Mouse (Mus musculus): ENCODE measurements at regions not wholly inside any gene's neighbourhood (a gene's known extent, or its start where the extent isn't known, plus 50 kb on each side); places are given as distances from the start of the nearest gene placed in this dataset.
"Not testable (repeated sequence)": the region's sequence is repeated elsewhere in the genome, so short reads cannot be mapped to it uniquely, and the experiment has no call there.

DNA sequence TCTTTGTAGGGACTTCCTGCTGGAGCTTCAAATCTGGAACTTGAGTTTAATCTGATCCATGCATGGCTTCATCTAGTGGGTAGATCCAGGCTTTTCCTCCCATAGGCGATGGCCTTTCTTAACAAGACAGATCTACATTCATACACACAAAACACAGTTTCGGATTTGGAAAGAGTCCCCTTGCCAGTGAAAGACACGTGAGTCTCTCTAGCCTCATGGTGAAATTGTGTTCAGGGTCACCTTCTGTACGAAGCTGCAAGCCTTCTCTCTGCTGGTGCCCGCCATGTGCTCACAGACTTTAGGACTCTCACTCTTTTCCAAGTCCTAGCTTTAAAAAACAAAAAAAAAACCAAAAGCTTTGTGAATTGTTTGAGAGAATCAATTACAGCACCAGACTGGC is 51.4 kb upstream of the Dlx2 start:
- intact Hi-C loops (cut with DNase I), result loop anchor here (1.0 to 5.0 kb wide), 2 partner anchors 214 to 359 kb away; no protein-coding TSS in a partner anchor
- no peak for DNase-seq

DNA sequence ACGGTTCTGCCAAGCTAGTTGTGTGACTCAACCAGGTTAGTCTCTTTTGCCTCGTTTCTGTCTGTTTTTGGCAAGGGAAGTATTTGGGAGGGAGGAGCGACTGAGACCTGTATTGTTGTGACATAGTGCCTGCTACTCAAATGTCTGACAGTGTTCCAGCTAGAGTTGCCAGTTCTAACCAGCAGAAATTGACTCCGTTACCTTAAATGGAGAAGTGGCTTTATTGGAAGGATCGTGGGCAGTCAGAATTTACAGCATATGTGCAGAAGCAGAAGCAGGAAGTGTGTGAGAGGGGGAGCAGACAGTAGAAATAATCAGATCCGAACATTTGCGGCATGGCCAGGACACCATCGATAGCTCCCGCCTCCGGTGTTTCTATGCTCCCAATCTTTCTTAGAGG is 51.8 kb upstream of the Dlx2 start:
- DNase-seq, result peak in 1 of 2 experiments; percentile 20
- intact Hi-C loops (cut with DNase I), result loop anchor here (1.0 to 5.0 kb wide), 2 partner anchors 214 to 359 kb away; no protein-coding TSS in a partner anchor

DNA sequence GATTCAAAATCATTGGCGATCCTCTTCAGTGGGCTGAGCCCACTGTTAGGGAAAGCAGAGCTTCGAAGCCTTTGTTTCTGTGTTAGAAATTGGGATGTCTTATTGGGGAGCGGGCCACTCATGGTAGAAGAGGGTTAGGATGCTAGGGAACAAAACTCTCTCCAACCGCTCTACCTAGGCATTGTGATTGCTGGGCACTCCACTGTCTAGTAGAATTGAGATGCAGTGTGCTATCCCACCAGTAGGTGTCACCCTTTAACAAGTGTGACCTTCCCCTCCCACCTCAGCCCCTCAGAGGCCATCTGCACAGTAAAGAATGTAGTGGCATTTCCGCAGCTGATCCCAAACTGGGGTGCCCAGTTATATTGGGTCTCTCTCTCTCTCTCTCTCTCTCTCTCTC is 52.2 kb upstream of the Dlx2 start:
- peak; percentile 85 to 91 for DNase-seq
- intact Hi-C loops (cut with DNase I), result loop anchor here (1.0 to 5.0 kb wide), 3 partner anchors 214 to 359 kb away; no protein-coding TSS in a partner anchor

DNA sequence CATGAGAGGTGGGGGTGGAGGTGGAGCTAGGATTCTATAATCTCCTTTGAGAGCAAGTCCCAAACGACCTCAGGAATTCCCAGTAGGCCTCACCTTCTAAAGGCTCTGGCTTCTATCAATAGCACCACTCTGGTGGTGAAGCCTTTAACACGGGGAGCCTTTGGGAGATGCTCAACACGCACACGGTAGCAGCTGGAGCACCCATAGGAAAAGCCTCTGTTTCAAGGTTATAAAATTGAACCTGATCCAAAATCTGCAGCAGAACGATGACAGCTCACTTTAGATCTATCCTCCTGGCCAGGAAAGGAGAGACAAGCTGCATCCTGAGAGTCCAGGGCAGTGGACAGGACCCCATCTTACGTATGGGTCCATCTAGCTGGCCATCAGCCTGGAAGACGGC is 53.7 kb upstream of the Dlx2 start:
- intact Hi-C loops (cut with DNase I), result loop anchor here (5.0 kb wide), 2 partner anchors 42 to 72 kb away; no protein-coding TSS in a partner anchor

DNA sequence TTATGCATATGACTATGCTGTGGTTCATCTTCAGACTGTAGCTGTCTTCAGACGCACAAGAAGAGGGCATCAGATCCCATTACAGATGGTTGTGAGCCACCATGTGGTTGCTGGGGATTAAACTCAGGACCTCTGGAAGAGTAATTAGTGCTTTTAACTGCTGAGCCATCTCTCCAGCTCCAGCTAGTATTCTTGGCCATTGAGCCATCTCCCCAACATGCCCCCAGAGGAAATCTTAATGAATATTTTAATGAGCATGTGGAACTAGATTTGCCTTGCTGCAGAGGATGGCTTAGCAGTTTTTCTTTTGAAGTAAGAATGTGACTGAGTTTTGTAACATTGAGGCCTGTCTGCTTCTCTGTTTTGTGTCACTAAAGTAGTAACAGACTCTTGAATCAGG is 54.4 kb upstream of the Dlx2 start:
- intact Hi-C loops (cut with DNase I), result loop anchor here (5.0 kb wide), 2 partner anchors 41 to 71 kb away; no protein-coding TSS in a partner anchor
- DNase-seq, result no peak

More for the DNA sequence above, 53.7 kb upstream of the Dlx2 start:
- peak in 1 of 2 experiments; percentile 23 for DNase-seq

DNA sequence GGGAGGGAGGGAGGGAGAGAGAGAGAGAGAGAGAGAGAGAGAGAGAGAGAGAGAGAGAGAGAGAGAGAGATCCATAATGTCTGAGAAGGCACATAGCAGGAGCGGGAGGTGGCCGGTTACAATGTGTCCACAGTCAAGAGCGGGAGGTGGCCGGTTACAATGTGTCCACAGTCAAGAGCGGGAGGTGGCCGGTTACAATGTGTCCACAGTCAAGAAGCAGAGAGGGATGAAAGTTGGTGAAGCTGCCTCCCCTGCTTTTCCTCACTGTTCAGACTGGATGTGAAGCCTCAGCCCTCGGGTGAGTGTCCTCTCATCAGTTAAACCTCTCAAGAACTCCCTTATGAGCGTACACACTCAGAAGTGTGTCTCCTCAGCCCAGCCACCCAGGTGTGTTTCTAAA is 57.2 kb upstream of the Dlx2 start:
- intact Hi-C loops (cut with DNase I), result loop anchor here (5.0 kb wide), 2 partner anchors 39 to 69 kb away; no protein-coding TSS in a partner anchor
- not testable (repeated sequence) for DNase-seq

DNA sequence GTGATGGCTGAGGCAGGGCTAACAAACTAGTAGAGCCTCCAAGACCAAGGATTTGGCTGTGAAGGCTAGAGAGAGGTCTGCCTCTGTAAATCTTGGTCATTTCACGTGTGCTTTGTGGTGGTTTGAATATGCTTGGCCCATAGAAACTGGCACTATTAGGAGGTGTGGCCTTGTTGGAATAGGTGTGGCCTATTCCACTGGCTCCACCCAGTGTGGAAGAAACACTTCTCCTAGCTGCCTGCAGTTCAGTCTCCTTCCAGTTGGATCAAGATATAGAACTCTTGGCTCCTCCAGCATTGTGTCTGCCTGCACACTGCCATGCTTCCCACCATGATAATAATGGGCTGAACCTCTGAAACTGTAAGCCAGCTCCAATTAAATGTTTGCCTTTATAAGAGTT is 59.1 kb upstream of the Dlx2 start:
- no peak for DNase-seq
- intact Hi-C loops (cut with DNase I), result no loop called here

DNA sequence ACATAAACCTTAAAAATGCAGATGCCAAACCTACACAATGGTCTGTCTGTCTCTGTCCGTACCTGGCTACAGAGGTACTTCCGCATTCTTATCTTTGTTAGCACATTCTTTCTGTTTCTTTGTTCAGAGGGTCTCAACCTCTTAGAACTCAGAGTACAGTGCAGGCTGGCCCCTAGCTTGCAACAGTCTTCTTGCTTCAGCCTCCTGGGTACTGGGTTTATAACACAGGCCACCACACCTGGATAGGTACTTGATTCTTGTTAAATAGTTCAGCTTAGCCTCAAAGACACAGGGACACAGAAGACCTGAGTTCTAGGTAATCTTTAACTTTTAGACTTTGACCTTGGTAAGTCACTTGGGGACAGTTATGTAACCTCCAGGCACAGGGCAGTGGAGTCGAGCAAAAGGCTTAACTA is 60.5 kb upstream of the Dlx2 start:
- intact Hi-C loops (cut with DNase I), result no loop called here
- no peak for DNase-seq

DNA sequence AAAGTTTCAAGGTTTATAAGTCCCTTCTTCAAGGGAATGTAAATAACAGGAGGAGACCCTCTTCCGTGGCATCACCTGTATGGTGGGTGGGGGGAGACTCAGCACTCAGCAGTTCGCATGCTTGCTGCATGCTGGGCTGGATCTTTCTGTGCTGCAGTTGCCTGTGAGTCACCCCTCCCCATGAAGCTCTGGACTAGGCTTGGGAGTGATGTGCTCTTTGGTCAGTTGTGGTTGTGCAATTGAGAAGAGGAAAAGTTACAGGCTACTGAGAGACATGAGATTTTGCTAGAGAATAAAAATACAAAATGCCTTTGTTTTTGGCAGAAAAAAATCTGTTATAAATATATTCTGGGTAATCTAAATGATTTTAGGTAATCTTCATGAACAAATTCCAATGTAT is 66.7 kb upstream of the Dlx2 start:
- intact Hi-C loops (cut with DNase I), result no loop called here
- DNase-seq, result no peak

DNA sequence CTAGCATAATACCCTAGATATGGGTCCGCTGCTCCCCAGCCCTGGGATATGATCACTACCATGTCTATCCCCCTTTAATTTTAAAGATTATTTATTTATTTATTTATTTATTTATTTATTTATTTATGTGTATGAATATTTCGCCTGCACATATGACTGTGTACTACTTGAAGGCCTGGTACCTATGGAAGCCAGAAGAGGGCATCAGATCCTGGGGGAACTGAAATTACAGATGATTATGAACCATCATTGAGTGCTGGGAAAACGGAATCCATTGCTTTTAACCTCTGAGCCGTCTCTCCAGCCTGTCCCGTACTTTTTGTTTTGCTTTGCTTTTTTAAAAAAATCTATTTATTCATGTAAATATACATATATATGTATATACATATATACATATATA is 70.0 kb upstream of the Dlx2 start:
- intact Hi-C loops (cut with DNase I), result no loop called here
- DNase-seq, result no peak

DNA sequence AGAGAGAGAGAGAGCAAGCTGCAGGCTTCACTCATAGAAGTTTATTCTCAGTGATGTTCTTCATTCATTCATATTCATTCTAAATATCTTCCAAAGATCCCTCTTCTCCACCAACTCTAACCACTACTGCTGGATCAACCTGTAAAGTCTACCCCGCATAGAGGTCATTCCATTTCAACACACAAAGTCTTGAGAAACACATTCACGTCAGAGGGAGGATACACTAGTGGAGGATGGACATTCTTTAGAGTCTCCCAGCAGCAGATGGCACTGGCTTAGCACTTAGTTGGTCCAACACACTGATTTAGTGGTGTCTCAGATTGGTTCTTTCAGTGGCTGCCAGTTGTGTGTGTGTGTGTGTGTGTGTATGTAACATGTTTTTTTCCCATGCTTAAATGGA is 74.9 kb upstream of the Dlx2 start:
- intact Hi-C loops (cut with DNase I), result no loop called here
- no peak for DNase-seq

DNA sequence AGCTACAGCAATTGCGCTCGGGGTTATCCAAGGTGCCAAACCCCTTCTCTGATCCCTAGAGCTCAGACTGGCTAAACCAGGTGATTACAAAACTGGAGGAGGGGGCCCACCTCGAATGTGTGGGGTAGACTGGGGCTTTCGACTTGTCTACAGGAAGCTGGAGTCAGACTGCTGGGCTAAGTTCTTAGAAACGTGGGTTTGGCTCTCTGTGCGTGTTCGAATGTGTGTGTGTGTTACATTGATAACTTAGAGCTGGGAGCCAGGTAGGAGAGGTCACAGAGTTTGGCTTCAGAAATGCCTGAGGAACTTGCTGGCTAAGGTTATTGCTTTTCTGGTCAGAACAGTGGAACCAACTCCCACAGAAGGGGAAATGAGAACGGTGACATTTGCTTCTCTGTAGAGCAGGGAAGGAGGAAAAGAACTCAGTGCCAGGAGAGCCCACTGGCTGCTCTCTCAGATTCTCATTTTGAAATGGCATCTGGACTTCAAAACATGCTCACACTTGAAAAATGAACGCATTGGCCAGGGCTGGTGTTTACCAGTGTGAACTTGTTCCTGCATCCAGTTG is 76.1 kb upstream of the Dlx2 start:
- no peak for DNase-seq
- intact Hi-C loops (cut with DNase I), result no loop called here

DNA sequence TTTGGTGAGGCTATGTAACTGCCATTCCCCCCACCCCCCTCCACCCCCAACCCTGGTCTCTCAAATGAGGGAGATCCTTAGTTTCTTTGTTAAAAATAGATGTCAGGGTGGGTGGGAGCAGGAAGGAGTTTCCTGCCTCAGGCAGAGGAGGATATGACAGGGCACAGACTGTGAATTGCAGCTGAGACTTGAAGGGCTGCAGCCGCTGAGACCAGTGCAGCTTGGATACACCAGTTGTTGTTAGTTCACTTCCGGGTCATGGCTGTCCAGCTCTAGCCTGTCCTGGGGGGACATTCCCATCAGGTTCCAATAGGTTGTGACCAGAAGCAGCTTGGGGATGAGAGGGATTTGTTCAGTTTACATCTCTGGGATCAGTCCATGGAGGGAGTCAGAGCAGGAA is 76.6 kb upstream of the Dlx2 start:
- DNase-seq, result no peak
- intact Hi-C loops (cut with DNase I), result no loop called here

DNA sequence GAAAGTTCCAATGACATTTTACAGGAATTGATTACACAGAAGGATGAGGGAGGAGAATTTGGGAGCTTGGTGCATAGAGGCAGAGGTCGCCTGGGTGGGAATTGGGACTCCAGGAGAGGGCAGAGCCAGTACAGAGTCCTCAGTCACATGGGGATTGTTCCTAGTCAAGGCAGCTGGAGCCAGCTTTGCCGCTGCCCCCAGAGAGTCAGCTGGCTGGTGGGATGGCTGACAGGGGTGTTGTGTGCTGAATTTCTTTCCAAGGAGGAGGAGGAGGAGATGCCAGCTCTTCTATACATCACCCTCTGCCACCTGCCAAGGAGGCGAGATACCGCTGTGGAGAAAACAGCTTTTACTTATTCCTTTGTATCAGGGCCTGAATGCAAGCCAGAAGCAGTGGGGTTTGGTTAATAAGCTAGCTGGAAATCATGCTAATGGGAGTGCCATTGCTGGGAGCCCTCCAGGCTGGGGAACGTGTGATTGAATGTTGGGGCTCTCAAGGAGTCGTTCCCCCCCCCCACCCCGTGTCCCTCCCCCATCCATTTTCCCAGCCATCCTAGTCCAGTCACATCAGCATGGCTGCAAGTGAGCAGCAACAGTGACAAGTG is 78.8 kb upstream of the Dlx2 start:
- intact Hi-C loops (cut with DNase I), result no loop called here
- DNase-seq, result no peak

DNA sequence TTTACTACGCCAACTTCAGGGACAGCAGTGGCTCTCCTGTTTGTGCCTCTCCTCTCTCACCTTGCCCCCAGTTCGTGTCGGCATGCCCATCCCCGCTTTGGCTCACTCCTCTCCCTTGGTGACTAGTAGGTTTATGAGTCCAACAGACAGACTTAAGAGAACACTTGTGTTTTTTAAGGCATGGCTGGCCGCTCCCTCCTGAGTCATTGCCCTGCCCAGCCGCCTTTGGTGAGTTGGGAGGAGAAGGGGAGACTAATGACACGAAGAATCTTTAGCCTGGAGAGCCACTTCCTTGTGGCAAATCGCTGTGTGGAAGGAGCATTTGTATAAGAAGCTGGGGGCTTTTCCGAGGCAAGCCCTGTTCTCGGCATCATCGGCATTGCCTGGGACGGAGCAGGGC is 79.8 kb upstream of the Dlx2 start:
- no peak for DNase-seq
- intact Hi-C loops (cut with DNase I), result loop anchor here (2.0 kb wide), 1 partner anchor 14 kb away; no protein-coding TSS in a partner anchor

DNA sequence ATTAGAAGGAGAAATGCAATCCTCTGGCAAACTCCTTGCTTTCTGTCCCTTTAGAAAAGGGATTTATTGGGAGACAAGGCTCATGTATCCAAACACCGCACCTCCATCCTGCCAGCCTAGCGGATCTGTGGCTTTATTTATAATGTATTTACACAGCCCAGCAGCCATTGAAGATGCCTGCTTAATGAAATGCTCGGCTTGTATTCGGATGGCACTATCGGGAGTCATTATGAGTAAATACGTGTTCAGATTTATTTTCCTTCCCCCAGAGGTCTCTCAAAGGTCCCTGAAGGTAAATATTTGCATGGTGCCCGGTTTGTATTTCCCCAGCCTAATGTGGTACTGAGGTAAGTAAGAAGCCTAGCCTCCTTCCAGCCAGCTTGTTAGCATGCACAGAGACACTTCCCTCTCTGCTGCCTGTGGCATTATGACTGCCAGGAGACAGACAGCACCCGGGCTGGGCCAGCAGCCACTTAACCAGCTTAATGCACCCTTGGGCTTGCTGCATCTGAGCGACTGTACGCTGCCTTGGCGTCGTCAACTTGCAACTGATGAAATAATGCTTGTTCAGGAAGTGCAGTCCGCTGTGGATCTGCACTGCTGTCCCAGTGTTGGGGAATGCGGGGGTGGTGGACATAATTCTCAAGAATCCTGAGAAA is 80.7 kb upstream of the Dlx2 start:
- intact Hi-C loops (cut with DNase I), result loop anchor here (2.0 kb wide), 1 partner anchor 14 kb away; no protein-coding TSS in a partner anchor
- peak in 1 of 2 experiments; percentile 33 for DNase-seq

DNA sequence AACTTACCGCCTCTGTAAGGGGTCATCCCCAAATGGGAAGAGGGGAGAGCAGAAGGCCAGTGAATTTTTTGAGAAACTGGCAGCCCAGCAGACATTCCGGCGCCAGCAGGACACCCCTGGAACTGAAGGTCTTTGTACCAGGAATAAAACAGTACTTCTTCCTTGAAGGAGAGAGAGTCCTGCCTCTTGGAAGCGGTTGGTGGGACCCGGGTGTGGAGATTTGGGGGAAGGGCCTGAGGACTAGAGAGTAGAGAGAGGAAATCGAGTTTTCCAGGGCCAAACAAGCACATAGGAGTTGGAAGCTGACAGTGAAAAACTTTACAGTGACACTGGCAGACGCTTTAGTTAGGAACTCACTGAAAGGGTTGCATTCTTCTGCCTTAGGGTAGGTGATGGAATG is 82.3 kb upstream of the Dlx2 start:
- DNase-seq, result no peak
- intact Hi-C loops (cut with DNase I), result no loop called here

DNA sequence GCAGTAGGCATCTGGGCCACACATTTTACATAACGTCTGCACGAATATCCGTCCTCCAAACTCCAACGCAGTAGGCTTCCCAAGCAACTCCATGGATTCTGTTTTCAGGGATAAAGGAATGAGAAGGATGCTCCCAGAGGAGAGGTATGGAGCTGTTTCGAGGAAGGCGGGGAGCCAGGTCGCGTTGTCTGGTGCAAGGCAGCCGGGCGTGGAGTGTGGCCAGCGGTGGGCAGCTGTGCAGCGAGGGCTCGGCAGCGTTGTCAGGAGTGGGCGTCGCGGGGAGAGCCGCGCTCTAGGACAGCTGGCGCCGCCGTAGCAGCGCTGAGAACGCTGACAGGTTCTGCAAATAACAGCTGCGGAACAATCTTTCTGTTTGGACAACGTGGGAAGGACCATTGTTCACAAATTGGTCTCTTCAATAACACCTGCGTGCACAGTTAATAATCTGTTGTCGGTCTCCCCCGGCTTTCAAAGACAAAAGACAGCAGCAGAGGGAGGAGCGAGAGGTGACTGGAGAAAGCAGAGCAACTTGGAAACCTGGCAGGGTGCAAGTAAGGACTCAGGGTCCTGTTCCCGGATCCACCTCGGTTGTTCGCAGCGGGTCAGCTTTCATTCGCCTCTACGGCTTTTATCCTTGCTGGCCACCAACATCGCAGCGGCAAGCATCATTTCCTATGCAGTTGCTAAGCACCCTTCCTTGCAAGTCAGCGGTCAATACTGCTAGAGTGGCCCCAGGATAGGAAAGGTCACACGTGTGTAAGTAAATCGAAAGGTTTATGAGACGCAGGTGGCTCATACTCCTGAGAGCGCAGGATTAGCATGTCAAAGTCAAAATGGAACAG is 83.0 kb upstream of the Dlx2 start:
- intact Hi-C loops (cut with DNase I), result no loop called here
- DNase-seq, result peak; percentile 22 to 38

DNA sequence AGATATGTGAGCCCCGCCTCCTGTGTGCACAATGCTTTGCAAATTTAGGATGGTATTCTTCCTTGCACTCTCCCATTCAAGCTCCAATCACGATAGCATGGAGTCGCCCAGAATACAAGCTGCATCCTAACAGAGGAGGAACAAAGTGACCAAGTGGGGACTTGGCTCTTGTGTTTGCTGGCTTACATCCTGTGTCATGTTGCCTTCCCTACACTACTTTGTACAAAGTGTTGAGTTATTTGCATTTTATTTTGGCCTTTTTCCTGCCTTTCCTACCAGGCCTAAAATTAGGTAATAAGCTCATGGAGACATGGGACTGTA is 83.5 kb upstream of the Dlx2 start:
- DNase-seq, result no peak
- intact Hi-C loops (cut with DNase I), result no loop called here

DNA sequence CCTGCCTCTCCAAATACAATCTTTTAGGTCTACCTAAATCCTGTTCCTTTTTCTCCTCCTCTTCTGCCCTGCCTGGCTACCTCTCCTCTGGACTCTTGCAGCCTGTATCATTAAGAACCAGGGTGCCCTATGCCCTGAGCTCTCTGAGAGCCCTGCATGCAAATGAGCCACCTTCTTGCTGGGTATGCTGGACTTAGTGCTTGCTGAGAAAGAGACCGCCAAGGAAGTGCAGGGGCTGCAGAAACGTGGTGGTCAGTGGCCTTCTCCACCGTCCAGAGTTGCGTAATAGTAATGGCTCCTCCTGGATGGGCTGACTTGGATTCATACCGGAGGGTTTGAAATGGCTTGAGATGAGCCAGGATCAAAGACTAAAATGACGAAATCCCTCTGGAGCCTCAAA is 86.9 kb upstream of the Dlx2 start:
- DNase-seq, result no peak
- intact Hi-C loops (cut with DNase I), result no loop called here

DNA sequence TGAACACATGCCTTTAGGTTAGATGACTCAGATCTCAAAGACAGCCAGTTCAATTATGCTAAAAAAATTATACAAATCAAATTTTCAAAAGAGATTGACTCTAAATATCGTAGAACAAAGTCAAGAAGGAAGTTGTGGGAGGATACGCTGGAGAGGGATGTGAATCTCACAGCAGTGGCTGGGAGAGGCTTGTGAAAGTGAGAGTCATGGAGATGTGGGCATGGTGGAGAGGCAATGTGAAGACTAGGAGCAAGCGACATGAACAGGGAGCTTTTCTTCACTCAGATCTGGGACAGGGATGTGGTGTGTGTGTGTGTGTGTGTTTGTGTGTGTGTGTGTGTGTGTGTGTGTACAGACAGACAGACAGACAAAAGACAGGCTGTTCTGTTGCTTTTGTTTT is 87.9 kb upstream of the Dlx2 start:
- no peak for DNase-seq
- intact Hi-C loops (cut with DNase I), result no loop called here

Data from heart, postnatal 10 days (tissue).